Mouse (Mus musculus) forebrain, embryonic 15.5 days (tissue): ENCODE results near the gene Micu1. TPM values are rescaled to one million over a fixed set of nuclear protein-coding genes. Genes with fewer than 3 reads are reported as not detected.
A peak's percentile ranks its signal among the peaks of the same experiment; 100 is the strongest.

Experiments
- ATAC-seq: fragments of 200-750 bp; cut with Nextera tagmentation; replicated peaks from 2 replicates; pipeline ENCODE4 v1.8.0; 2017; ENCODE audit warnings: mild to moderate bottlenecking, moderate TSS enrichment, moderate library complexity
- H3K27ac ChIP-seq: fragments of 300-500 bp; sonication (generic); replicated peaks from 2 replicates; pipeline ENCODE4 v1.5.1; 2015; ENCODE audit warnings: mild to moderate bottlenecking, inconsistent platforms
- H3K27me3 ChIP-seq: fragments of 300-500 bp; sonication (generic); 2 replicates; pipeline ENCODE4 v1.6.1; 2015; ENCODE audit warnings: inconsistent platforms
- H3K36me3 ChIP-seq: fragments of 300-500 bp; sonication (generic); 2 replicates; pipeline ENCODE4 v1.6.1; 2015; ENCODE audit warnings: mild to moderate bottlenecking, inconsistent platforms
- H3K4me1 ChIP-seq: fragments of 300-500 bp; sonication (generic); 2 replicates; pipeline ENCODE4 v1.6.1; 2015; ENCODE audit warnings: inconsistent platforms
- H3K4me2 ChIP-seq: fragments of 300-500 bp; sonication (generic); replicated peaks from 2 replicates; pipeline ENCODE4 v1.6.1; 2015; ENCODE audit warnings: mild to moderate bottlenecking, inconsistent platforms
- H3K4me3 ChIP-seq: fragments of 300-500 bp; sonication (generic); 2 replicates; pipeline ENCODE4 v1.5.1; 2015; ENCODE audit warnings: mild to moderate bottlenecking, inconsistent platforms
- H3K9ac ChIP-seq: fragments of 300-500 bp; sonication (generic); replicated peaks from 2 replicates; pipeline ENCODE4 v1.6.1; 2015; ENCODE audit warnings: mild to moderate bottlenecking, inconsistent platforms
- H3K9me3 ChIP-seq: fragments of 300-500 bp; sonication (generic); 2 replicates; pipeline ENCODE4 v1.6.1; 2016; ENCODE audit warnings: inconsistent platforms
- WGBS: fragments of 180-500 bp; shearing (Covaris S2); methylation state at CpG from one replicate; pipeline ENCODE4 v1.1.7; 2015; ENCODE audit warnings: mixed read lengths; 5-methylcytosine and 5-hydroxymethylcytosine counted together
- polyA plus RNA-seq: library from polyadenylated mRNA; unstranded; fragments of >200 nt; fragmentation: Nextera tagmentation; extraction: Ambion mirVana; gene quantifications from 2 replicates; pipeline ENCODE4 v1.2.1, GENCODE M21; 2015

Gene Micu1
- polyA plus RNA-seq, 1 experiment from 2014 or later: 79.1 TPM

DNA sequence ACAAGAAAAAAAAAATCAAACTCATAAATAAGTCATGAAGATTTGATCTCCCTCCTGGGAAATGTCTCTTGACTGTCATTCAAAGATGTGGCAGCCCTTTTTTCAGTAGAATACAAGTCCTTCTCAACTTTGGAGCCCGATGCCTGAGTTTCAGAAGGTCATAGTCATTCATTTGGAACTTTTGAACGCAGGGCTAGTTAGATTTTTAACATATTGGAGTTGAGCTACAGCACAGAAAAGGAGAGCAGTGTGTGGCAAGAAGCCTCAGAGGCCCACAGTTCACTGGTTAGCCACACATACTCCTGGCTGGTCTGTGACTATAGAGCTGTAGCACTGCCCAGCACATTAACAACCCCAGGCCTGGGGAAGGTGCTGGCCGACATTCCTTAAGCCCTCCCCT lies 96.1 kb downstream of the Micu1 start:
- no peak for ATAC-seq
- H3K36me3 ChIP-seq: no peaks in the 10 kb centered on the region
- H3K27ac ChIP-seq: no peak overlapping the region
- H3K9me3 ChIP-seq: no peaks in the 10 kb centered on the region
- no peak overlapping the region for H3K4me3 ChIP-seq
- H3K4me1 ChIP-seq: peaks cover 13% of the 10 kb centered on the region; the same call in 1 of the 2 replicates
- H3K4me2 ChIP-seq: no peak overlapping the region
- 80% methylated on average over 3 of the region's 3 CpGs for WGBS
- no peak overlapping the region for H3K9ac ChIP-seq
- H3K27me3 ChIP-seq: no peaks in the 10 kb centered on the region

DNA sequence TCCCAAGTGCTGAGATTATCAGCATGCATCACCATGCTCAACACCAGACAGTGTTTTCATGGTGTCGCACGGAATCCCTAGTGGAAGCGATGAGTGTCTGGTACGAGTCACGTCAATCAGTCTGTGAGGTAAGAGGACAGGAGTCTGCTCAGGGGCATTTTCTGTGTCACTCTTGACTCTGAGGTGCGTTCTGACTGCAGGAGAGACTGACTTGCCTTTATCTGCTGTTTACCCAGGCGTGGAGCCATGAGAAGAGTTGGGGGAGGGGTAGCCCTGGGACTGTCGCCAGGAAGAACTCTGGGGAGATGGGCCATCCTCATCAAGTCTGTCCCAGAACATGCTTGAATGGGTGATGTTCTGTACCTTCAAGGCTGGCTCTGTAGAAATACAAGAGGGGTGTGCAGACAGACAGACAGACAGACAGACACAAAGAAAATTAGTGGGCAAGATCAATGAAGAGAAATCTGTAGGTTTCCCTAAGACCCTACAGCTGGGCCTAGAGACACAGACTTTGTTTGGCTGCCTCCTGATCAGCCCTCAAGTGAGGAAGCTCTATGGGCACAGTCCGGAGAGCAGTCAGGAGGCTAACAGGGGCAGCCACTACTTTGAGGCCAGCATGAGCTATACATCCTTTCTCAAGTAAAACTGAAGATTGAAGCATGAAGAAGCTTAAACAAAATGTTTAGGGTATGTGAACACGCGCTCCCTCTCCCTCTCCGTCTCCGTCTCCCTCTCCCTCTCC lies 97.2 kb downstream of the Micu1 start:
- no peak overlapping the region for H3K4me3 ChIP-seq
- H3K4me2 ChIP-seq: no peak overlapping the region
- H3K4me1 ChIP-seq: 0 out of 2 replicates have a peak, but pooled peaks cover 7% of the 10 kb centered on the region
- WGBS: 59% methylated on average over 13 of the region's 13 CpGs
- H3K27ac ChIP-seq: no peak overlapping the region
- ATAC-seq: no peak; the same call in 1 of the 2 replicates
- no peaks in the 10 kb centered on the region for H3K27me3 ChIP-seq
- no peaks in the 10 kb centered on the region for H3K9me3 ChIP-seq
- H3K36me3 ChIP-seq: no peaks in the 10 kb centered on the region
- no peak overlapping the region for H3K9ac ChIP-seq

DNA sequence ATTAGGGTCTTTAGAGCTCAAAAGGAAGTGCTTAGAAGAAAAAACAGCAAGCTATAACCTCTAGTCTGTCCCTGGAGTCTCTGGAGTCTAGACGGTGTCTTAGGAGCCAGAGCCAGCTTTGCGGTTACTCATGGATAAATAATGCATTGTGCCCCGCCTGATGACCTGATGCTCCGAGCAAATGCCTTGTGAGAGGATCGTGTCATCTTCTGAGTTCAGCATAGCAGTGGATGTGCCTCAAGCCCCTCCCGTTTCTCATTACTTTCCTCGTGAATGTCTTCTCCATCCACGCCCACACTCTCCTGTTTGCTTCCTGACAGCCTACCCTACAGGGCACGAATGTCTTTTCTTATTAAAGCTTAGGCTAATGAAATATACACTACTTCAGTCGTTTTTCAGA lies 97.9 kb downstream of the Micu1 start:
- 27% methylated on average over 10 of the region's 10 CpGs for WGBS
- Histone ChIP-seq H3K4me2 (no peak overlapping the region), H3K27me3 (no peaks in the 10 kb centered on the region), H3K27ac (no peak overlapping the region), H3K4me1 (0 out of 2 replicates have a peak, but pooled peaks cover 7% of the 10 kb centered on the region), H3K4me3 (no peak overlapping the region), H3K9ac (no peak overlapping the region), H3K9me3 (no peaks in the 10 kb centered on the region), H3K36me3 (no peaks in the 10 kb centered on the region)
- ATAC-seq: no peak

DNA sequence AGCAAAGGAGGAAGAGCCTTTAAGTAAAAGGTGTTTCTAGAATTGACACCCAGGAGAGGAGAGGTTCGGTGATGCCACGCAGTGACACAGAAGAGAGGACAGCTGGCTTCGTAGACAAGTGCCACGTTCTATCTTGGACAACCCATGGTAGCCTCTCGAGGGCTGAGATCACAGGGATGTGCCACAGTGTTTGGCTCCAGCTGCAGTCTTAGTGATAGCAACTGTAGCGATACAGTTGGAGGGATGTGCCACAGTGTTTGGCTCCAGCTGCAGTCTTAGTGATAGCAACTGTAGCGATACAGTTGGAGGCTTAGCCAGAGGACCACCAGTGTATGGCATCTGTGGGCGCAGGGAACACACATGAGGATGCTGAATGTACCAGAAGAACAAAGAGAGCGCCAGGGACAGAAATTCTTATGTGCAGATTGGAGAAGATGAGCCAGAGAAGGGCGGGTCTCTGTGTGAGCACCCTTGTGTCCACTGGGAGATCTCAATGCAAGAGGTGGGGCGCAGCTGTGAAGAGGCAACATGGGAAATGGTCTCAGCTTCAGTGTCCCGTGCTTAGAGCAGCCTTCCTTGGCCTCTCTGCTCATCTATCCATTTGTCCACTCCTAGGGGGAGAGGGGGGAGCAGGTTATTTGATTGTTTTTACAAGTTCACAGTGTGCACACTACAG lies 98.7 kb downstream of the Micu1 start:
- Histone ChIP-seq H3K27ac (no peak overlapping the region), H3K4me3 (no peak overlapping the region)

DNA sequence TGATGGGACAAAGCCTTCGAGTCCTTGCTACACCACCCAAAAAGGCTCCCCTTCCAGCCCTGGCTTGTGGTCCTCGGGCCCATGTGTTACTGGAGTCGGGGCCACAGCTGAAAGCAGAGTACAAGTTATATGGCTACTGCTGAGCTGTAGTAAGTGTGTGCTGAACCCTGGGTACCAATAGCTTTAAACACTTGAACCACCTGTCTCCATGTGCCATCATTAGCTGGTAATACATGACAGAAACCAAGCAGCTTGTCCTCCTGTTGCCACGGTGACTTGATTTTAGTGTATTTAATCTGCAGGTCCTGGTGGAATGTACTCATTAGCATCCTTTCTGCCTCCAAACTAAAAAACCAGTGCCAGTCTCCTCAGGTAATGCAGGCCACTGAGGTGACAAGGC lies 106.4 kb downstream of the Micu1 start:
- Histone ChIP-seq H3K4me3 (no peak overlapping the region), H3K27ac (no peak overlapping the region), H3K9me3 (no peaks in the 10 kb centered on the region), H3K9ac (no peak overlapping the region), H3K36me3 (no peaks in the 10 kb centered on the region), H3K4me2 (no peak overlapping the region), H3K4me1 (peaks cover 4% of the 10 kb centered on the region; the same call in 1 of the 2 replicates), H3K27me3 (no peaks in the 10 kb centered on the region)
- no peak for ATAC-seq
- 86% methylated on average over 4 of the region's 4 CpGs for WGBS

More for the DNA sequence above, 98.7 kb downstream of the Micu1 start:
- 0 out of 2 replicates have a peak, but pooled peaks cover 7% of the 10 kb centered on the region for H3K4me1 ChIP-seq
- WGBS: 93% methylated on average over 12 of the region's 12 CpGs
- H3K4me2 ChIP-seq: no peak overlapping the region
- no peaks in the 10 kb centered on the region for H3K9me3 ChIP-seq
- ATAC-seq: no peak
- no peak overlapping the region for H3K9ac ChIP-seq
- H3K36me3 ChIP-seq: no peaks in the 10 kb centered on the region
- H3K27me3 ChIP-seq: no peaks in the 10 kb centered on the region

DNA sequence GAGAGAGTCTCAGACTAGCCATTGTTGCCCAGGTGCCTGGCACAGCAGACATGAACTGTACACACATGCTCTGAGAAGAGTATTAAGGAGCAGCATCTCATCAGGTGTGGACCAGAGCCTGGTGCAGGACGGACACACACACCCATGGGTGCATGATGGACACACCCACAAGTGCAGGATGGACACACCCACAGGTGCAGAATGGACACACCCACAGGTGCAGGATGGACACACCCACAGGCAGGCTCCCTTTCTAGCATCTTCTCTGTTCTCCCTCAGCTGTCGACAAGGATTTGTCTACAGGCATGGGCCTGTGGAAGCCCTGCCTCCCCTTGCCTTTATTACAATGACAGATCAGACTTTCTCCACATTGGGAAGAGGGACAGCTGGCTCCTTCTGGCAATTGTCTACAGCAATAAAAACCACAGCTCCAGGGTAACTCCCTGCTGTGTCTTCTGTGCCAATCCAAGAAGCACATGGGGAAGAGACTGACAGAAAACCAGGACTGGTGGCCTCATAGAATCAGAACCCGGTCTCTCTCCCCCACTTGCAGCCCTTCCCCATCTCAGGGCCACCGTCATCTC lies 107.8 kb downstream of the Micu1 start:
- Histone ChIP-seq H3K4me1 (peaks cover 6% of the 10 kb centered on the region; the same call in 1 of the 2 replicates), H3K9me3 (no peaks in the 10 kb centered on the region), H3K27ac (no peak overlapping the region), H3K4me3 (no peak overlapping the region), H3K4me2 (no peak overlapping the region), H3K9ac (no peak overlapping the region), H3K27me3 (no peaks in the 10 kb centered on the region), H3K36me3 (no peaks in the 10 kb centered on the region)
- ATAC-seq: 0 out of 2 replicates have a peak, but pooled peaks have one; percentile 29
- 83% methylated on average over 4 of the region's 4 CpGs for WGBS

DNA sequence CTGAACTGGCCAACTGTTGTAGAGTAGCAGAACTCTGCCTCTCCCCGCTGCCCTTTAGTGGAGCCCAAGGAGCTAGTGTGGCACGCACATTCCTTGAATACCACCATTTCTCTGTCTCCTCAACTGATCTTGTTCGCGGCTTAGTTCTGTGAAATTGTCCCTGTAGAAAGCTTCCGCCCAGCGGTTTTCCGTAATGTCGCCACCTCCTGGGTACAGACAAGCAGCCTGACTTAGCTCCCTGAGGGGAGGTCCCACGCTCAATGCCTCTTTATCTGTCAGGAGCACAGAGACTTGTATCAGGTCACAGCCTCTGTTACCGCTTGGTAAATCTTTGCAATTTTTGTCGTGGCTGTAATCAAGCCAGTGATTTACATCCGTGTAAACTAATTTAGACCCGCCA lies 110.7 kb downstream of the Micu1 start:
- H3K4me3 ChIP-seq: no peak overlapping the region
- no peaks in the 10 kb centered on the region for H3K27me3 ChIP-seq
- H3K4me1 ChIP-seq: peaks cover 14% of the 10 kb centered on the region; the same call in 1 of the 2 replicates
- no peak overlapping the region for H3K9ac ChIP-seq
- H3K36me3 ChIP-seq: no peaks in the 10 kb centered on the region
- peak; percentile 44; the same call in 1 of the 2 replicates for ATAC-seq
- WGBS: 23% methylated on average over 13 of the region's 13 CpGs
- H3K9me3 ChIP-seq: no peaks in the 10 kb centered on the region
- no peak overlapping the region for H3K4me2 ChIP-seq
- H3K27ac ChIP-seq: no peak overlapping the region

DNA sequence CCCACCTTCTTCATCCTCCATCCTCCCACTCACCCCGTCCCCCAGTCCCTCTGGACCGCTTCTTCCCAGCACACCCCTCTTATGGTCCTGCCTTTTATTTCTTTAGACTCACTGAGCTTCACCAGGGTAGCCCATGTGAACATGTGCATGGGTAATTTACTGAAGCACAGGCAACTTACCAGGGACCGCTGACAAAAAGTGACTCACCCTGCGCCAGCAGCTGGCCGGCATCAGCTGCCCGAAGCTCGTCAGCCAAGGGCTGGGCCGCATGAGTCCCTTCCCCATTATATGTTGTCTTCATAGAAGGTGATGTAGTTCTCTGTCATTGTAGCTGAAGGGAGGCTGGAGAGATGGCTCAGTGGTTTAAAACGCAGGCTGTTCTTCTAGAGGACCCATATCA lies 111.5 kb downstream of the Micu1 start:
- Histone ChIP-seq H3K9me3 (no peaks in the 10 kb centered on the region), H3K36me3 (no peaks in the 10 kb centered on the region), H3K4me3 (no peak overlapping the region), H3K4me1 (peaks cover 14% of the 10 kb centered on the region; the same call in 1 of the 2 replicates), H3K27me3 (no peaks in the 10 kb centered on the region), H3K9ac (no peak overlapping the region), H3K4me2 (no peak overlapping the region), H3K27ac (no peak overlapping the region)
- WGBS: 81% methylated on average over 9 of the region's 9 CpGs
- ATAC-seq: no peak

DNA sequence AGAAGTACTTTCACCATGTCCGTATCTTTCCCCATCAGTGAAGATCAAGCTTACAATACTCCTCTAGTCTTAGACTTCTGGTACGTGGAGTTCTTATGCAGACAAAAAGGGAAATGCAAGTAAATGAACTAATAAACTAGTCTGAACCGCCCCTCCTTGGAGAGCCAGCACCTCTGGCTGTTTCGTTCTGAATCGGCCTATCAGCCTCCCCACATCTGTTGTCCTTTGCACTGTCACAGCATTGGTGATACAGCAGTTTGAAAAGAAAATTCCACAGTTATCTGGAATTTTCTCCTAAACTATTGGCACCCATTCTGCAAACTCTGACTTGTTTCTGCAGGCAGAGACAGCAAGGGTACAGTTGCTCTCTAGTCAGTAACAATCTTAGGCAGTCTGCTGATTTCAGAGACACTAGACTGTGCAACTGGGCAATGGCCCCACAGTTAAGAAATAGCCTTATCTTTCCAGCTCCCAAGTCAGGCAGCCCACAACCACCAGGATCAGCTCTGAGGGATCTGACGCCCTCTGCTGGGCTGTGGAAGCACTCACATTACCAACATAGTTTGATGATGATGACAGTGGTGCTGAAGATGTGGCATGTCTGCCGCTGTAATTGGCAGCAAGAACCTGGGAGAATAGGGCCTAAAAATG lies 112.4 kb downstream of the Micu1 start:
- ATAC-seq: no peak
- WGBS: 77% methylated on average over 7 of the region's 7 CpGs

DNA sequence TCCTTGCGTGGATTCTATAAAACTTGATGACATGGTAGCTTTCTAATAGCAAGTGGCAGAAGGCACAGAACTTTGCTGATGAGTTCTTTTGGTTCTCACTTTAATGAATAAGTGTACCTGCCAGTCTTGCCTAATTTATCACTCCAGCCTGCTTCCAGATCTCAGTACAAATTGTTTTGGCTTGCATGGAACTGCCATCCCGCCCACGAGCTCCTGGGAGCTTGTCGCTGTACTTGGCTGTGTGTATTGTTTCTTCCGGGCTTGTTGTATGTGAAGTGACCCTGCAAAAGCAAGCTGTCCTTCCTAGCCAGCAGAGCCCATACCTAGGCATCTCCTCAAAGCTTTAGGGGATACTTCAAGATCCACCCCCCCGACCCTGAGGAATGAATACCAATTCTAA lies 114.3 kb downstream of the Micu1 start:
- H3K36me3 ChIP-seq: no peaks in the 10 kb centered on the region
- H3K9ac ChIP-seq: no peak overlapping the region

More for the DNA sequence above, 112.4 kb downstream of the Micu1 start:
- Histone ChIP-seq H3K9ac (no peak overlapping the region), H3K4me2 (no peak overlapping the region), H3K4me3 (no peak overlapping the region), H3K27ac (no peak overlapping the region), H3K9me3 (no peaks in the 10 kb centered on the region), H3K36me3 (no peaks in the 10 kb centered on the region), H3K4me1 (peaks cover 14% of the 10 kb centered on the region; the same call in 1 of the 2 replicates), H3K27me3 (no peaks in the 10 kb centered on the region)

DNA sequence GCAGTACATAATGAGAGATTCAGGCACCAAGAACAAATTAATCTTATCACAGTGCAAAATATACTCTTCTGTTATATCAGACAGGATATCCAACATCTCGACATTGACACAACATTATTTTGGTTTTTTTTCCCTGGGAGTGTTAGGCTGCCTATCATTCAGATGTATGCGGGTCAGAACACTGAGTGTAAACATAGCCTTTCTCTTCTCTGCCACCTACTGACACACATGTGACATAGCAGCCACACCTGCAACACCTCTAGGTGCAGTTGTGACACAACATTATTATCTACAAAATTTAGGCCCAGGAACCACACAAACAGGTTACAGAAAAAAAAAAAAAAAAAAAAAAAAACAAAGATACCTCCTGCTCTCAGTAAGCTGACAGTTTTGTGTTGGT lies 115.3 kb downstream of the Micu1 start:
- WGBS: 30% methylated on average over 2 of the region's 2 CpGs
- H3K36me3 ChIP-seq: no peaks in the 10 kb centered on the region
- peaks cover 14% of the 10 kb centered on the region; the same call in 1 of the 2 replicates for H3K4me1 ChIP-seq
- H3K9ac ChIP-seq: no peak overlapping the region
- ATAC-seq: no peak
- no peak overlapping the region for H3K4me2 ChIP-seq
- no peaks in the 10 kb centered on the region for H3K9me3 ChIP-seq
- no peak overlapping the region for H3K4me3 ChIP-seq
- H3K27ac ChIP-seq: no peak overlapping the region
- H3K27me3 ChIP-seq: no peaks in the 10 kb centered on the region

More for the DNA sequence above, 114.3 kb downstream of the Micu1 start:
- Histone ChIP-seq H3K27me3 (no peaks in the 10 kb centered on the region), H3K9me3 (no peaks in the 10 kb centered on the region), H3K4me2 (no peak overlapping the region), H3K4me1 (peaks cover 14% of the 10 kb centered on the region; the same call in 1 of the 2 replicates), H3K27ac (no peak overlapping the region), H3K4me3 (no peak overlapping the region)
- WGBS: 65% methylated on average over 6 of the region's 6 CpGs
- ATAC-seq: no peak

DNA sequence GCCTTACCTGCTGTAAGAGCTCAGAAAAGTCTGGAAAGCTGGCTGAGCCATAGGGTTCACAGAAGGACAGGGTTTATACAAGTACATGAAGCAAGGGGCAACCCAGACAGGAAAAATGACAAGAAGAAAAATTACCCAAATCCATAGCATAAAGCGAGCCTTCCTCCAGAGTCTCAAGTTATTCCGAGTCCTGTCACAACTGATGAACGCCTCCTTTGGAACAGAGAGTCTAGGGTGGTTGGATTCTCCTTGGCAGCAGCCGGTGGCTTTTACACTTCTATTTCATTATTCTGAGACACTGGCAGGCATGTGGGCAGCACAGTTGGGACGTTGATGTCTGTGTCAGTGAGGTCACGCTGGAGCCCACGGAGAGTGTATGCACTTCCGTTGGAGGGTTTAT lies 115.7 kb downstream of the Micu1 start:
- H3K4me2 ChIP-seq: no peak overlapping the region
- peaks cover 11% of the 10 kb centered on the region; the same call in 1 of the 2 replicates for H3K4me1 ChIP-seq
- H3K4me3 ChIP-seq: no peak overlapping the region
- no peak for ATAC-seq
- H3K9ac ChIP-seq: no peak overlapping the region
- H3K27ac ChIP-seq: no peak overlapping the region
- WGBS: 91% methylated on average over 8 of the region's 8 CpGs
- H3K27me3 ChIP-seq: no peaks in the 10 kb centered on the region
- no peaks in the 10 kb centered on the region for H3K36me3 ChIP-seq
- H3K9me3 ChIP-seq: no peaks in the 10 kb centered on the region
